Mouse (Mus musculus): ENCODE results near the gene Uck1. TPM values are rescaled to one million over a fixed set of nuclear protein-coding genes. Genes with fewer than 3 reads are reported as not detected.

Gene Uck1
- total and polyA plus RNA-seq, 3 experiments = 41.7 to 53.2 (median 50.0) TPM

- ATAC-seq (ENCODE audit: extremely low read depth, insufficient number of reproducible peaks, low FRiP score, poor library complexity, severe bottlenecking) (no peak), DNase-seq (ENCODE audit: low spot score) (no peak)
- no peaks in the 10 kb centered on the region for H3K27me3 ChIP-seq (ENCODE audit: insufficient read depth, low read length)
- H3K36me3 ChIP-seq (replicated peaks) = peaks cover 73% of the 10 kb centered on the region
- no peak overlapping the region for H3K4me3 ChIP-seq (ENCODE audit: low read depth, low read length)
- TF ChIP-seq GATA2 (IDR thresholded peaks at IDR 0.05; ENCODE audit: borderline replicate concordance, low read depth, low read length) (no peak), GATA1 (IDR thresholded peaks at IDR 0.05; ENCODE audit: borderline replicate concordance, low read length) (no peak)
- H3K4me1 ChIP-seq (ENCODE audit: insufficient read depth, low read depth, low read length) = peaks cover 32% of the 10 kb centered on the region
- H3K9me3 ChIP-seq (replicated peaks) = no peaks in the 10 kb centered on the region
Observed at GRCm38 (mm10) chr2:32238708-32239435, 21.1 kb downstream of the Uck1 start.

- peaks cover 32% of the 10 kb centered on the region for H3K4me1 ChIP-seq (ENCODE audit: insufficient read depth, low read depth, low read length)
- no peak for TF ChIP-seq TAL1 (conservative IDR thresholded peaks at IDR 0.05; ENCODE audit: low read depth, low read length)
- no peak for TF ChIP-seq GATA1 (IDR thresholded peaks at IDR 0.05; ENCODE audit: borderline replicate concordance, low read length)
- no peak for TF ChIP-seq CTCF (IDR thresholded peaks at IDR 0.05; ENCODE audit: low read depth, low read length)
- TF ChIP-seq POLR2AphosphoS5 (IDR thresholded peaks at IDR 0.05; ENCODE audit: insufficient replicate concordance, low read depth, low read length) = no peak
- TF ChIP-seq GATA2 (IDR thresholded peaks at IDR 0.05; ENCODE audit: borderline replicate concordance, low read depth, low read length) = no peak
- no peaks in the 10 kb centered on the region for H3K27me3 ChIP-seq (ENCODE audit: insufficient read depth, low read length)
- no peaks in the 10 kb centered on the region for H3K9me3 ChIP-seq (replicated peaks)
- peak overlapping the region; percentile 79 for H3K4me3 ChIP-seq (ENCODE audit: low read depth, low read length)
- DNase-seq (ENCODE audit: low spot score) (no peak), ATAC-seq (ENCODE audit: extremely low read depth, insufficient number of reproducible peaks, low FRiP score, poor library complexity, severe bottlenecking) (no peak)
- H3K36me3 ChIP-seq (replicated peaks) = peaks cover 73% of the 10 kb centered on the region
Observed at GRCm38 (mm10) chr2:32237571-32237970, 22.4 kb downstream of the Uck1 start.

- peak; percentile 65 for DNase-seq (ENCODE audit: low spot score)
- Histone ChIP-seq H3K27me3 (ENCODE audit: insufficient read depth, low read length) (no peaks in the 10 kb centered on the region), H3K36me3 (replicated peaks) (peaks cover 72% of the 10 kb centered on the region), H3K4me1 (ENCODE audit: insufficient read depth, low read depth, low read length) (peaks cover 32% of the 10 kb centered on the region), H3K4me3 (ENCODE audit: low read depth, low read length) (peak overlapping the region; percentile 79), H3K9me3 (replicated peaks) (no peaks in the 10 kb centered on the region)
- ATAC-seq (ENCODE audit: extremely low read depth, insufficient number of reproducible peaks, low FRiP score, poor library complexity, severe bottlenecking) = no peak
- TF ChIP-seq GATA2 (IDR thresholded peaks at IDR 0.05; ENCODE audit: borderline replicate concordance, low read depth, low read length) (no peak), POLR2AphosphoS5 (IDR thresholded peaks at IDR 0.05; ENCODE audit: insufficient replicate concordance, low read depth, low read length) (no peak), TAL1 (conservative IDR thresholded peaks at IDR 0.05; ENCODE audit: low read depth, low read length) (no peak)
Observed at GRCm38 (mm10) chr2:32236760-32237487, 23.0 kb downstream of the Uck1 start.

DNA sequence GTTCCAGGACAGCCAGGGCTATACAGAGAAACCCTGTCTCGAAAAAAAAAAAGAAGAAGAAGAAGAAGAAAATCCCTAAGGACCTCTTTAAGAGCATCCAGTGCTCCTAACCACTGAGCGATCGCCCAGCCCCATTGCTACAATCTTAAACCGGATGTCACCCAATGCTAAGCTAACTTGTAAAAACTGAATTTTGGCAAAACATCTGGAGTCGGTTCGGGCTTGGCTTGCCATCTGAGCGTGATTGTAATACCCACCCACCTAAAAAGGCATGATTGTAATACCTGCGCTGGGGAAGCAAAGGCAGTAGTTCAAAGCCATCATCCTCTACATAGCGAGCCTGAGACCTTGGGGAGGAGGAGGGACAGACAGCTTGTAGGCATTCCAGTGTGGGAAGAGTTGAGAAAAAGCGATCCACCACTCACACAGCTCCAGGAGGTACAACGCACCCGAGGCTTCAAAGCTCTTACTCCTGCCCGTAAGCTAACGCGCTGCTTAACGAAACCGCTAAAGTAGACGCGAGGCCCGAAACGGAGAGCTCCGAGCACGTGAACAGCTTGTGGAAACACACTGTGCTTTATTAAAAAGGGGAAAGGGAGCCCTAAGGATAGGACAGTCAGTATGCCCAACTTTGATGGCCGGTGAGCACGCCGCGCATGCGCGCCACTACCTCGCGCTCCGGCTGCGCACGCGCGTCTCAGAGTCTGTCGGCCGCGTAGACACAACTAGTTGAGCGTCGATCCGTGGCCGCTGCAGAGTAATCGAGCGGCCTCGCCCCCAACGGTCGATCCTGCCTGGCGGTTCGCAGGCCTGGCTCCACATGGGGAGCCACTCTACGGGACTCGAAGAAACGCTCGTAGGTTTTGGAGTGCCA lies 23.8 kb downstream of the Uck1 start, which contains the start of gene Pomt1:
Gene Pomt1, plus strand, starts transcription at position 705 of the 874 bp plus-strand sequence.
- no peaks in the 10 kb centered on the region for H3K27me3 ChIP-seq (ENCODE audit: insufficient read depth, low read length)
- no peaks in the 10 kb centered on the region for H3K9me3 ChIP-seq (replicated peaks)
- ATAC-seq (ENCODE audit: extremely low read depth, insufficient number of reproducible peaks, low FRiP score, poor library complexity, severe bottlenecking) (peak; percentile 71; the same call in 1 of the 2 replicates), DNase-seq (ENCODE audit: low spot score) (peak; percentile 93)
- H3K36me3 ChIP-seq (replicated peaks) = peaks cover 72% of the 10 kb centered on the region
- H3K4me1 ChIP-seq (ENCODE audit: insufficient read depth, low read depth, low read length) = peaks cover 32% of the 10 kb centered on the region
- H3K4me3 ChIP-seq (ENCODE audit: low read depth, low read length) = peak within 1 kb of the TSS; percentile 79
- TF ChIP-seq POLR2AphosphoS5 (IDR thresholded peaks at IDR 0.05; ENCODE audit: insufficient replicate concordance, low read depth, low read length) (no peak), GATA1 (IDR thresholded peaks at IDR 0.05; ENCODE audit: borderline replicate concordance, low read length) (no peak), TAL1 (conservative IDR thresholded peaks at IDR 0.05; ENCODE audit: low read depth, low read length) (no peak), CTCF (IDR thresholded peaks at IDR 0.05; ENCODE audit: low read depth, low read length) (no peak), GATA2 (IDR thresholded peaks at IDR 0.05; ENCODE audit: borderline replicate concordance, low read depth, low read length) (no peak)

GRCm38 (mm10) chr2:32235433-32235832 lies 24.5 kb downstream of the Uck1 start:
- Histone ChIP-seq H3K9me3 (replicated peaks) (no peaks in the 10 kb centered on the region), H3K27me3 (ENCODE audit: insufficient read depth, low read length) (no peaks in the 10 kb centered on the region), H3K4me3 (ENCODE audit: low read depth, low read length) (peak overlapping the region; percentile 79), H3K4me1 (ENCODE audit: insufficient read depth, low read depth, low read length) (peaks cover 32% of the 10 kb centered on the region), H3K36me3 (replicated peaks) (peaks cover 72% of the 10 kb centered on the region)
- DNase-seq (ENCODE audit: low spot score) (no peak), ATAC-seq (ENCODE audit: extremely low read depth, insufficient number of reproducible peaks, low FRiP score, poor library complexity, severe bottlenecking) (no peak)
- TF ChIP-seq TAL1 (conservative IDR thresholded peaks at IDR 0.05; ENCODE audit: low read depth, low read length) = no peak
- no peak for TF ChIP-seq CTCF (IDR thresholded peaks at IDR 0.05; ENCODE audit: low read depth, low read length)
- TF ChIP-seq GATA1 (IDR thresholded peaks at IDR 0.05; ENCODE audit: borderline replicate concordance, low read length) = no peak
- no peak for TF ChIP-seq GATA2 (IDR thresholded peaks at IDR 0.05; ENCODE audit: borderline replicate concordance, low read depth, low read length)
- no peak for TF ChIP-seq POLR2AphosphoS5 (IDR thresholded peaks at IDR 0.05; ENCODE audit: insufficient replicate concordance, low read depth, low read length)

- H3K36me3 ChIP-seq (replicated peaks) = peaks cover 100% of the 10 kb centered on the region
- H3K9me3 ChIP-seq (replicated peaks) = no peaks in the 10 kb centered on the region
- no peak for ATAC-seq (ENCODE audit: extremely low read depth, insufficient number of reproducible peaks, low FRiP score, poor library complexity, severe bottlenecking)
- no peaks in the 10 kb centered on the region for H3K4me1 ChIP-seq (ENCODE audit: insufficient read depth, low read depth, low read length)
- TF ChIP-seq CTCF (IDR thresholded peaks at IDR 0.05; ENCODE audit: low read depth, low read length) (no peak), POLR2AphosphoS5 (IDR thresholded peaks at IDR 0.05; ENCODE audit: insufficient replicate concordance, low read depth, low read length) (no peak), GATA2 (IDR thresholded peaks at IDR 0.05; ENCODE audit: borderline replicate concordance, low read depth, low read length) (no peak), TAL1 (conservative IDR thresholded peaks at IDR 0.05; ENCODE audit: low read depth, low read length) (no peak), GATA1 (IDR thresholded peaks at IDR 0.05; ENCODE audit: borderline replicate concordance, low read length) (no peak)
- no peak for DNase-seq (ENCODE audit: low spot score)
- no peak overlapping the region for H3K4me3 ChIP-seq (ENCODE audit: low read depth, low read length)
- H3K27me3 ChIP-seq (ENCODE audit: insufficient read depth, low read length) = no peaks in the 10 kb centered on the region
Observed at GRCm38 (mm10) chr2:32222057-32222456, 37.9 kb downstream of the Uck1 start.
